Mouse (Mus musculus) liver, embryonic 11.5 days (tissue): ENCODE results near the gene Trip13. TPM values are rescaled to one million over a fixed set of nuclear protein-coding genes. Genes with fewer than 3 reads are reported as not detected.

Source experiments
- ATAC-seq: fragments of 200-750 bp; cut with Nextera tagmentation; replicated peaks from 2 replicates; pipeline ENCODE4 v1.8.0; 2017; ENCODE audit warnings: moderate number of reproducible peaks, mild to moderate bottlenecking, moderate TSS enrichment, moderate library complexity; ENCODE audit not compliant: low FRiP score
- DNase-seq: peaks from one replicate; pipeline ENCODE4 v3.0.0-alpha.2; 2017; ENCODE audit warnings: low spot score
- H3K27ac ChIP-seq: fragments of 300-500 bp; sonication (generic); 2 replicates; pipeline ENCODE4 v1.5.1; 2014; ENCODE audit warnings: mild to moderate bottlenecking, low read depth, low read length, control low read depth
- H3K27me3 ChIP-seq: fragments of 300-500 bp; sonication (generic); replicated peaks from 2 replicates; pipeline ENCODE4 v1.6.1; 2014; ENCODE audit warnings: low read length, mixed read lengths; ENCODE audit not compliant: control insufficient read depth, insufficient read depth
- H3K36me3 ChIP-seq: fragments of 300-500 bp; sonication (generic); 2 replicates; pipeline ENCODE4 v1.6.1; 2014; ENCODE audit warnings: mild to moderate bottlenecking, low read length, moderate library complexity, mixed read lengths; ENCODE audit not compliant: control insufficient read depth, insufficient read depth
- H3K4me1 ChIP-seq: fragments of 300-500 bp; sonication (generic); replicated peaks from 2 replicates; pipeline ENCODE4 v1.6.1; 2014; ENCODE audit warnings: low read length, mixed read lengths; ENCODE audit not compliant: control insufficient read depth, insufficient read depth
- H3K4me2 ChIP-seq: fragments of 300-500 bp; sonication (generic); 2 replicates; pipeline ENCODE4 v1.6.1; 2014; ENCODE audit warnings: mild to moderate bottlenecking, control low read depth, moderate library complexity
- H3K4me3 ChIP-seq: fragments of 300-500 bp; sonication (generic); 2 replicates; pipeline ENCODE4 v1.5.1; 2014; ENCODE audit warnings: low read depth, low read length, control low read depth
- H3K9ac ChIP-seq: fragments of 300-500 bp; sonication (generic); 2 replicates; pipeline ENCODE4 v1.6.1; 2014; ENCODE audit warnings: low read depth, low read length, control low read depth
- H3K9me3 ChIP-seq: fragments of 300-500 bp; sonication (generic); 2 replicates; pipeline ENCODE4 v1.6.1; 2016; ENCODE audit warnings: low read length, inconsistent platforms, mixed read lengths; ENCODE audit not compliant: control insufficient read depth
- WGBS: fragments of 180-500 bp; shearing (Covaris S2); extraction: QIAGEN DNeasy Blood & Tissue Kit; methylation state at CpG from one replicate; pipeline ENCODE4 v1.1.7; 2014; 5-methylcytosine and 5-hydroxymethylcytosine counted together
- polyA plus RNA-seq: library from polyadenylated mRNA; unstranded; fragments of >200 nt; fragmentation: Nextera tagmentation; extraction: Ambion mirVana; gene quantifications from 2 replicates; pipeline ENCODE4 v1.2.1, GENCODE M21; 2014

The Trip13 gene
- polyA plus RNA-seq, 1 experiment from 2014 or later: 60.4 TPM

DNA sequence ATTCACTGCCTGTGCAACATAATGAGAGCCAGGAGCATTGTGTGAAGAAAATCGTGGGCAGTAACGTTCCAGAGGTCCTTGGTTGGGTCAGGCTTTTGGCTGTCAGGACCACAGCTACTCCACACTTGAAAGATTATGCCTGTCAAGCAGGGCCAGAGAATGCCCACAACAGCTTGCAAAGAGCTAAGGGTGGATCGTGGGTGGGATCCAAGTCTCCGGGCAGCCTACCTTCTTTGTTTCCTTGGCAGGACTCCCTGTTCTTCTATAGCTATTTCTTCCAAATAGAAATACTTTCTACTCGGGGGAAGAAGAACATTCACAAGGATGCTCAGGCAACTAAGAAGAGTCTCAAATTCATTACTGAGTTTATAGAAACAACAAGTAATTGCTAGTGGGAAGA lies 30.4 kb downstream of the Trip13 start:
- no peak for ATAC-seq
- Histone ChIP-seq H3K4me3 (no peak overlapping the region), H3K4me2 (no peak overlapping the region), H3K27me3 (no peaks in the 10 kb centered on the region), H3K36me3 (peaks cover 5% of the 10 kb centered on the region; the same call in 1 of the 2 replicates), H3K27ac (no peak overlapping the region), H3K4me1 (no peaks in the 10 kb centered on the region), H3K9me3 (no peaks in the 10 kb centered on the region), H3K9ac (no peak overlapping the region)
- WGBS: 90% methylated on average over 5 of the region's 5 CpGs
- no peak for DNase-seq

DNA sequence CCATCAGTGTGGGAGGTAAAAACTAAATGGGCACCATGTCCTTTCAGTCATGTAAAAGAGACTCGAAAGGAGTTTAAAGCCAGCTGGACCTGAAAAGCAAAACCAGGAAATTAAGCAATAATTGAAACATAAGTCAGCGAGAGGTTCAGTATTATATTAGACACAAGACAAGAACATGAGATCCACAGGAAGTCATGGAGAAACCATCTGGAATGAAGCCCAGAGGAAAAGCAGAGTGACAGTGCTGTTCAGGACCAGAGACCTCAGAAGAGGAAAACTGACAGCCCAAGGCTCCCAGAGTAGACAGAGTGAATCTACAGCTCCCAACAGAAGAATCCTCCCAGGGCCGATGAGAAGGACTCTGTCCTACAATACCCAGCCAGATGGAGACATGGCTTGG lies 40.0 kb downstream of the Trip13 start:
- Histone ChIP-seq H3K4me2 (no peak overlapping the region), H3K27me3 (no peaks in the 10 kb centered on the region), H3K4me1 (no peaks in the 10 kb centered on the region), H3K9me3 (no peaks in the 10 kb centered on the region), H3K9ac (no peak overlapping the region), H3K36me3 (no peaks in the 10 kb centered on the region), H3K27ac (no peak overlapping the region), H3K4me3 (no peak overlapping the region)
- ATAC-seq (no peak), DNase-seq (no peak)
- WGBS: 86% methylated on average over 3 of the region's 3 CpGs

DNA sequence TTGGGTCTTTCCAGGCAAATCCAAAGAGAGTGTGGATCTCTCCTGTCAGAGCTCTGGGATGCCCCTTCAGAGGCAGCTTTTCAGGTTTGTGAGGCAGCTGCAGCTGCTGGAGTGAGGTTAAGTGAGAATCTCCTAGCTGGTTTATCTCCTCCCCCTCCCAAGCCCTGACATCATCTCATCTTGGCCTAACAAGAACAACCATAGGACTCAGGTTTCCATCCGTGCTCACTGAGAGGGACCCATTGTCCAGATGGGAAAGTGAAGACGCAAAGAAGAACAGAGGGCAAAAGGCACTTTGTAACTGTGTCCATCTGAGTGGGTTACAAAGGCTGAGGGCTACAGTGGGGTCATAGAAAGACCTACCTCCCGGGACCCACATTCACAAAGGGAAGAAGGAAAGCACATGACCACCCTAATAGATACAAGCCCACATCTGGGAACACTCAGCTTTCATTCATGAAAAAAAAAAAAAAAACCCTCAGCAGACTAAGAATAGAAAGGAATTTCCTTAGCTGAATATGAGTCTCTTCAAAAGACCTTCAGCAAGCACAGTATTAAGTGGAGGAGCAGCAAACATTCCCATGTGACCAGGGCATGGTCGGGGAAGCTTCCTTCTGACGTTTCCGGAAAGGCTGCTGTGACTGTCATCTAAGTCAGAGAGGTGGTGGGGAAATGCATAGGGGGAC lies 44.9 kb downstream of the Trip13 start:
- WGBS: 50% methylated on average over 6 of the region's 6 CpGs
- Histone ChIP-seq H3K4me2 (no peak overlapping the region), H3K9ac (no peak overlapping the region), H3K36me3 (no peaks in the 10 kb centered on the region), H3K9me3 (no peaks in the 10 kb centered on the region), H3K4me1 (no peaks in the 10 kb centered on the region), H3K27me3 (no peaks in the 10 kb centered on the region), H3K27ac (no peak overlapping the region), H3K4me3 (no peak overlapping the region)
- ATAC-seq (no peak; the same call in 1 of the 2 replicates), DNase-seq (no peak)

DNA sequence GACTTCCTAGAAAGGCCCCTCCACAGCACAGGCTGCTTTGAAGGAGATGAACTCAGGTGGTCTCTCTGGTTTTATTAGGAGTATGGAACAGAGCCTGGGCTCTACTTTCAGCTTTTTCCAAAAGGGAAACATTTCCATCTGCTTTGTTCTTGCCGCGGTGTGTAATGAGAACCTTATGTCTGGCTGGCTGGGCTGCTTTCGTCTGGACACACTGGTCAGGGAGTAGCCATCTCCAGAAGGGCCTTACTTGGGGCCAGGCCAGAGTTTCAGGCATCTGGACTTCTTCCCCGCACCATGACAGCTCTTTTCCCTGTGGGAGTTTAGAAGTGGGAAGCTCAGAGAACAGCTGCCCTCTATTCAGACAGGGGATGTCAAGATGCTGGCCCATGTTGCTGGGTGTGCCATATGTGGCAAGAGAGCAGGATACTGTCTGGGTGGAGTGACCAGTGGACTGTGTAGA lies 50.1 kb downstream of the Trip13 start:
- Histone ChIP-seq H3K4me3 (no peak overlapping the region), H3K27ac (no peak overlapping the region), H3K4me2 (no peak overlapping the region), H3K9ac (no peak overlapping the region), H3K9me3 (no peaks in the 10 kb centered on the region), H3K4me1 (no peaks in the 10 kb centered on the region), H3K36me3 (no peaks in the 10 kb centered on the region), H3K27me3 (no peaks in the 10 kb centered on the region)
- no peak for DNase-seq
- ATAC-seq: no peak
- 64% methylated on average over 4 of the region's 4 CpGs for WGBS

DNA sequence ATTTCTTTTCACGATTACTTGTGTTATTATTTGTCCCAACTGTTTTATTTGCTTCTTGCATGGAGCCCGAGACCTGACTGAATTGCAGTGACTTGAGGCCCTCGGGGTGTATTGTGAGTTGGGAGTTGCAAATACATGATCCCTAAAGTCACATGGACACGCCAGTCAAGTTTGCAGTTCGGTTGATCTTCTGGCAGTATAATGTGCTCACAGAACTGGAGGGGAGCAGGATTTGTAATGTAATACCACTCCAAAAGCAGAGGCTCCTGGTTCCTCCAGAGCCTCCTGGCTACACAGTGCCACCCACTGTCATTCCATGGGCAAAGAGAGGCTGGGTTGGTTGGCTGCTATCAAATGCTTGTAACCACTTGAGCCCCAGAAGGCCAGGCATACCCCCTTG lies 51.0 kb downstream of the Trip13 start:
- no peak overlapping the region for H3K4me2 ChIP-seq
- DNase-seq: no peak
- no peak overlapping the region for H3K27ac ChIP-seq
- ATAC-seq: no peak
- H3K4me1 ChIP-seq: no peaks in the 10 kb centered on the region
- WGBS: 76% methylated on average over 5 of the region's 5 CpGs
- H3K9me3 ChIP-seq: no peaks in the 10 kb centered on the region
- no peaks in the 10 kb centered on the region for H3K36me3 ChIP-seq
- H3K9ac ChIP-seq: no peak overlapping the region
- H3K27me3 ChIP-seq: no peaks in the 10 kb centered on the region
- H3K4me3 ChIP-seq: no peak overlapping the region

DNA sequence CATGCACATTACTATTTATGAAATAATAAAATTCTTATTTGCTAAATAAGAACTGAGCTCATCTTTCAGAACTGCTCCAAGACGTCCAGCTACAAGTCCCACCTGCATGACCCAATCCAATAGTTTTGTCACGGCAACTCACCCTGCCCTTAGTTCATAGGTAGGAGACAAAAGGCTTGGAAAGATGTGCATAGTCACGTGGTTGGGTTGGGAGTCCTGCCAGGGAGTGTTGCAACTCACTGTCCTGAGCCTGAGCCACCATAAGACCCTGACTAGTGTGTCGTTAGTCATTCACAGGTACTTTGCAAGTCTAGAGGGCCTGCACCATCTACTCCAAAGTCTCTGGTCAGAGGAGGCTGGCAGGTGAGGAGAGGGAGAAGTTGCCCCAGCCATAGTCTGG lies 51.5 kb downstream of the Trip13 start:
- H3K27me3 ChIP-seq: no peaks in the 10 kb centered on the region
- no peak overlapping the region for H3K4me2 ChIP-seq
- no peak overlapping the region for H3K4me3 ChIP-seq
- H3K9ac ChIP-seq: no peak overlapping the region
- ATAC-seq (no peak), DNase-seq (no peak)
- H3K9me3 ChIP-seq: no peaks in the 10 kb centered on the region
- H3K4me1 ChIP-seq: no peaks in the 10 kb centered on the region
- H3K36me3 ChIP-seq: no peaks in the 10 kb centered on the region
- H3K27ac ChIP-seq: no peak overlapping the region
- WGBS: 68% methylated on average over 4 of the region's 4 CpGs

DNA sequence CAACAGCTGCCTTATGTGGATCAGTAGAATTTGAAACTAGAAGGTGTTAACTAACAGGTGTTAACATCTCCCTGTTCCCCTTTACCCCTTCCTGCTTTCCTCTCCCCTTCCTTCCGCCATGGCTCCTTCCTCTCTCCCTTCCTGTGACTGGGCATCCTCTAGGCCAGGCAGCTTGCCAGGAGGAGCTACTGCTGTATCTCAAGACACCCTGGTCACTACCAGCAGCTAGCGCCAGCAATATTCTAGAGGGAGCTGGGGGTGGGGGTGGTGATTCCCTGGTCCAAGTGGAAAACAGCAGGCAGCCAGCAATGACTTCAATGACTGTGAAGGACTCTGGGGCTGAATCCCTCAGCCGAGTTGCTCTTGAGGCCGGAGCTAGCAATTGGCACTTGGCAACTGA lies 51.9 kb downstream of the Trip13 start:
- DNase-seq: no peak
- H3K27ac ChIP-seq: no peak overlapping the region
- 71% methylated on average over 4 of the region's 4 CpGs for WGBS
- H3K4me1 ChIP-seq: no peaks in the 10 kb centered on the region
- no peaks in the 10 kb centered on the region for H3K27me3 ChIP-seq
- H3K9me3 ChIP-seq: no peaks in the 10 kb centered on the region
- H3K9ac ChIP-seq: no peak overlapping the region
- no peak overlapping the region for H3K4me3 ChIP-seq
- no peak overlapping the region for H3K4me2 ChIP-seq
- H3K36me3 ChIP-seq: no peaks in the 10 kb centered on the region
- ATAC-seq: no peak

DNA sequence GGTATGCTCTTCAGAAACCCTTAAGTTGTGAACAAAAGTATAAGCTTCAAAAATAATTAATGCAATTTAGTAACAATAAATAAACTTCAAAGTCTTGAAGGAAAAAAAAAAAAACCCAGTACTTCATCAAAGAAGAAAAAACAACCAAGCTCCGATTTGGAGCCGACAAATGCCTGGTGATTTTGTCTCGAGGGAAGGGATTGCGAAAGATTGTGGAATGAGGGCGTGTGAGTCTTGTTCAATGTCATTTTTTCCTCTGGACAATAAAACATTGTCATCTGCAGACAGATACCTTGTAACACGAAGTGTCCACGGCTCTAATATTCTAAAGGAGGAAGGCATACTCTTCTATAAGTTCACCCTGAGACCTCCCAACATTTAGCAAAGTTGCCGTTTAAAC lies 56.2 kb downstream of the Trip13 start:
- Histone ChIP-seq H3K27ac (no peak overlapping the region), H3K27me3 (no peaks in the 10 kb centered on the region), H3K9ac (no peak overlapping the region), H3K4me1 (no peaks in the 10 kb centered on the region), H3K4me2 (no peak overlapping the region), H3K4me3 (no peak overlapping the region), H3K36me3 (no peaks in the 10 kb centered on the region), H3K9me3 (no peaks in the 10 kb centered on the region)
- WGBS: 75% methylated on average over 8 of the region's 8 CpGs
- no peak for DNase-seq
- ATAC-seq: no peak

DNA sequence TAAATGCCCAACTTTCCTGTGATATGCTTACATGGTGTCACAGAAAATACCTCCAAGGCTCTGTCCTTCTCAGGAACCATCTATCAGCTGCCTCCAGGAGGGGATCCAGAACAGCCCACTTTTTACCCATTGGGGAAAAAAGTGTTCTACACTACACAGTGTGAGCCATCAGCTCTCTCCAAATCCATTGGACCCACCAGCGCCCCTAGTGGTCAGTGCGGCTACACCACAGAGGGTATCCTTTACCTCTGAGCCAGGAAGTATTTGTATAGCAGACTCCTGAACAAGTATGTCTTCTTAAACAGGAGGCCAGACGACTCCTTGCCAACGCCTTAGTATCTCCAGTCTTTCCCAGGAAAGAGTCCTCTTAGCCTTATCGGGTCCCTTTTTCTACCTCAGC lies 57.8 kb downstream of the Trip13 start:
- Histone ChIP-seq H3K4me2 (no peak overlapping the region), H3K36me3 (no peaks in the 10 kb centered on the region), H3K27ac (no peak overlapping the region), H3K4me1 (no peaks in the 10 kb centered on the region), H3K9ac (no peak overlapping the region), H3K9me3 (no peaks in the 10 kb centered on the region), H3K4me3 (no peak overlapping the region), H3K27me3 (no peaks in the 10 kb centered on the region)
- ATAC-seq: no peak
- DNase-seq: no peak
- WGBS: 82% methylated on average over 5 of the region's 5 CpGs
